Mouse (Mus musculus) gastrocnemius, adult 2 months (tissue): ENCODE measurements around the gene Comt. TPM values are rescaled to one million over a fixed set of nuclear protein-coding genes. Genes with fewer than 3 reads are reported as not detected.

Experiments used
- DNase-seq: peaks from one replicate; pipeline ENCODE4 v3.0.0; 2022
- H3K27ac ChIP-seq: fragments of 200-600 bp; 2 replicates; pipeline ENCODE4 v1.8.1; 2022; ENCODE audit warnings: mild to moderate bottlenecking
- H3K4me3 ChIP-seq: fragments of 200-600 bp; 2 replicates; pipeline ENCODE4 v1.8.1; 2022; ENCODE audit warnings: mild to moderate bottlenecking, moderate library complexity
- CTCF ChIP-seq: fragments of 200-600 bp; IDR thresholded peaks from 2 replicates; pipeline ENCODE4 v1.8.1; 2022; ENCODE audit warnings: antibody characterized with exemption, mild to moderate bottlenecking, moderate library complexity
- intact Hi-C: fragments of 180-260 bp; cut with DNase I; formaldehyde crosslinking; loops from one replicate; pipeline ENCODE4 v1.15.1; 2025
- total RNA-seq, 2 experiments: library from RNA; stranded (reverse); gene quantifications; 2 replicates each; pipeline ENCODE4 v1.2.3; 2021

The Comt gene
- total RNA-seq, 2 experiments from 2014 or later: 35.4 to 43.5 TPM

GRCm38 (mm10) chr16:18430641-18431212 lies 4.1 kb upstream of the Comt start:
- no peak overlapping the region for H3K4me3 ChIP-seq
- intact Hi-C loops: no loop called here
- H3K27ac ChIP-seq: no peak overlapping the region
- DNase-seq: no peak
- no peak for TF ChIP-seq CTCF

GRCm38 (mm10) chr16:18429641-18430040 lies 3.0 kb upstream of the Comt start:
- H3K27ac ChIP-seq: no peak overlapping the region
- no peak for TF ChIP-seq CTCF
- DNase-seq: no peak
- H3K4me3 ChIP-seq: no peak overlapping the region
- intact Hi-C loops: no loop called here

GRCm38 (mm10) chr16:18428516-18429042 lies 1.9 kb upstream of the Comt start:
- no peak for DNase-seq
- intact Hi-C loops: no loop called here
- H3K4me3 ChIP-seq: no peak overlapping the region
- H3K27ac ChIP-seq: no peak overlapping the region
- no peak for TF ChIP-seq CTCF

GRCm38 (mm10) chr16:18428011-18428515 lies 1.4 kb upstream of the Comt start:
- H3K27ac ChIP-seq: no peak overlapping the region
- H3K4me3 ChIP-seq: no peak overlapping the region
- no peak for DNase-seq
- intact Hi-C loops: no loop called here
- TF ChIP-seq CTCF: no peak

- intact Hi-C loops: no loop called here
- DNase-seq: peak; percentile 86
- H3K27ac ChIP-seq: peak within 1 kb of the TSS; percentile 92
- peak; percentile 62 for TF ChIP-seq CTCF
- H3K4me3 ChIP-seq: peak within 1 kb of the TSS; percentile 83
These were observed 349 bp downstream of the Comt start, which contains the start of gene Txnrd2 for GRCm38 (mm10) chr16:18426215-18426791. Txnrd2 (plus strand) TSS chr16:18426384.

GRCm38 (mm10) chr16:18425475-18426214 lies 1.0 kb downstream of the Comt start:
- DNase-seq: no peak
- intact Hi-C loops: no loop called here
- no peak for TF ChIP-seq CTCF
- H3K27ac ChIP-seq: peak overlapping the region; percentile 92
- peak overlapping the region; percentile 83 for H3K4me3 ChIP-seq

- no peak for TF ChIP-seq CTCF
- H3K27ac ChIP-seq: peak overlapping the region; percentile 92
- no peak for DNase-seq
- intact Hi-C loops: no loop called here
- H3K4me3 ChIP-seq: peak overlapping the region; percentile 83
These were observed 2.1 kb downstream of the Comt start for GRCm38 (mm10) chr16:18424364-18425045.

GRCm38 (mm10) chr16:18423915-18424265 lies 2.8 kb downstream of the Comt start:
- DNase-seq: no peak
- TF ChIP-seq CTCF: no peak
- intact Hi-C loops: no loop called here
- H3K27ac ChIP-seq: peak overlapping the region; percentile 92
- H3K4me3 ChIP-seq: peak overlapping the region; percentile 83

GRCm38 (mm10) chr16:18423203-18423914 lies 3.3 kb downstream of the Comt start:
- no peak for DNase-seq
- H3K4me3 ChIP-seq: peak overlapping the region; percentile 83; the same call in 1 of the 2 replicates
- intact Hi-C loops: no loop called here
- H3K27ac ChIP-seq: peak overlapping the region; percentile 92
- no peak for TF ChIP-seq CTCF

- DNase-seq: no peak
- intact Hi-C loops: no loop called here
- no peak overlapping the region for H3K4me3 ChIP-seq
- TF ChIP-seq CTCF: no peak
- H3K27ac ChIP-seq: no peak overlapping the region
These were observed 6.1 kb downstream of the Comt start for GRCm38 (mm10) chr16:18420571-18420970.

- intact Hi-C loops: no loop called here
- Histone ChIP-seq H3K27ac (no peak overlapping the region), H3K4me3 (no peak overlapping the region)
- no peak for TF ChIP-seq CTCF
- DNase-seq: no peak
These were observed 7.0 kb downstream of the Comt start for GRCm38 (mm10) chr16:18419603-18420026.
